Mouse (Mus musculus): ENCODE data around the gene Ulbp1. TPM values are rescaled to one million over a fixed set of nuclear protein-coding genes. Genes with fewer than 3 reads are reported as not detected.

Gene Ulbp1
- polyA plus RNA-seq, 1 experiment from 2014 or later, result 2.8 TPM

GRCm38 (mm10) chr10:7462006-7462405, 11.4 kb downstream of the Ulbp1 start:
- no peaks in the 10 kb centered on the region for H3K27me3 ChIP-seq (replicated peaks; ENCODE audit: control insufficient read depth, insufficient read depth, low read length)
- H3K9ac ChIP-seq (ENCODE audit: low read depth, low read length), result no peak overlapping the region
- no peak for DNase-seq (ENCODE audit: low spot score)
- no peaks in the 10 kb centered on the region for H3K36me3 ChIP-seq (ENCODE audit: control insufficient read depth, insufficient read depth, low read length)
- peaks cover 7% of the 10 kb centered on the region; the same call in 1 of the 2 replicates for H3K9me3 ChIP-seq (ENCODE audit: control insufficient read depth, low read length)
- H3K27ac ChIP-seq (replicated peaks; ENCODE audit: low read depth, low read length), result no peak overlapping the region
- no peak overlapping the region for H3K4me2 ChIP-seq (ENCODE audit: low read depth, low read length)
- no peak overlapping the region for H3K4me3 ChIP-seq (ENCODE audit: low read depth, low read length)
- no peaks in the 10 kb centered on the region for H3K4me1 ChIP-seq (ENCODE audit: control insufficient read depth, insufficient read depth, low read length)
- ATAC-seq (ENCODE audit: low read depth), result no peak
- WGBS, result 44% methylated on average over 3 of the region's 3 CpGs

- no peak overlapping the region for H3K9ac ChIP-seq (ENCODE audit: low read depth, low read length)
- DNase-seq (ENCODE audit: low spot score) (no peak), ATAC-seq (ENCODE audit: low read depth) (no peak)
- no peak overlapping the region for H3K4me3 ChIP-seq (ENCODE audit: low read depth, low read length)
- WGBS, result 83% methylated on average over 2 of the region's 2 CpGs
- H3K4me1 ChIP-seq (ENCODE audit: control insufficient read depth, insufficient read depth, low read length), result no peaks in the 10 kb centered on the region
- no peak overlapping the region for H3K27ac ChIP-seq (replicated peaks; ENCODE audit: low read depth, low read length)
- no peaks in the 10 kb centered on the region for H3K9me3 ChIP-seq (ENCODE audit: control insufficient read depth, low read length)
- no peak overlapping the region for H3K4me2 ChIP-seq (ENCODE audit: low read depth, low read length)
- H3K27me3 ChIP-seq (replicated peaks; ENCODE audit: control insufficient read depth, insufficient read depth, low read length), result no peaks in the 10 kb centered on the region
- no peaks in the 10 kb centered on the region for H3K36me3 ChIP-seq (ENCODE audit: control insufficient read depth, insufficient read depth, low read length)
Measured at GRCm38 (mm10) chr10:7438928-7439327, 34.5 kb downstream of the Ulbp1 start.

GRCm38 (mm10) chr10:7393143-7394035, 80.0 kb downstream of the Ulbp1 start:
- DNase-seq (ENCODE audit: low spot score) (no peak), ATAC-seq (ENCODE audit: low read depth) (no peak)
- WGBS, result 9% methylated on average over 41 of the region's 55 CpGs
- Histone ChIP-seq H3K27ac (replicated peaks; ENCODE audit: low read depth, low read length) (no peak overlapping the region), H3K9me3 (ENCODE audit: control insufficient read depth, low read length) (no peaks in the 10 kb centered on the region), H3K4me1 (ENCODE audit: control insufficient read depth, insufficient read depth, low read length) (peaks cover 4% of the 10 kb centered on the region; the same call in 1 of the 2 replicates), H3K4me3 (ENCODE audit: low read depth, low read length) (peak overlapping the region; percentile 62), H3K27me3 (replicated peaks; ENCODE audit: control insufficient read depth, insufficient read depth, low read length) (peaks cover 37% of the 10 kb centered on the region), H3K9ac (ENCODE audit: low read depth, low read length) (peak overlapping the region; percentile 30; the same call in 1 of the 2 replicates), H3K36me3 (ENCODE audit: control insufficient read depth, insufficient read depth, low read length) (no peaks in the 10 kb centered on the region), H3K4me2 (ENCODE audit: low read depth, low read length) (peak overlapping the region; percentile 99)

- H3K4me1 ChIP-seq (ENCODE audit: control insufficient read depth, insufficient read depth, low read length), result peaks cover 4% of the 10 kb centered on the region; the same call in 1 of the 2 replicates
- H3K9ac ChIP-seq (ENCODE audit: low read depth, low read length), result peak overlapping the region; percentile 52
- no peaks in the 10 kb centered on the region for H3K36me3 ChIP-seq (ENCODE audit: control insufficient read depth, insufficient read depth, low read length)
- H3K4me3 ChIP-seq (ENCODE audit: low read depth, low read length), result peak overlapping the region; percentile 62
- under 1% methylated on average over 65 of the region's 73 CpGs for WGBS
- peak; percentile 30; the same call in 1 of the 2 replicates for ATAC-seq (ENCODE audit: low read depth)
- no peaks in the 10 kb centered on the region for H3K9me3 ChIP-seq (ENCODE audit: control insufficient read depth, low read length)
- no peak for DNase-seq (ENCODE audit: low spot score)
- H3K27ac ChIP-seq (replicated peaks; ENCODE audit: low read depth, low read length), result no peak overlapping the region
- peaks cover 37% of the 10 kb centered on the region for H3K27me3 ChIP-seq (replicated peaks; ENCODE audit: control insufficient read depth, insufficient read depth, low read length)
- H3K4me2 ChIP-seq (ENCODE audit: low read depth, low read length), result peak overlapping the region; percentile 99
Measured at GRCm38 (mm10) chr10:7391935-7392930, 81.2 kb downstream of the Ulbp1 start.

- H3K4me1 ChIP-seq (ENCODE audit: control insufficient read depth, insufficient read depth, low read length), result peaks cover 4% of the 10 kb centered on the region; the same call in 1 of the 2 replicates
- H3K4me2 ChIP-seq (ENCODE audit: low read depth, low read length), result peak overlapping the region; percentile 99
- H3K4me3 ChIP-seq (ENCODE audit: low read depth, low read length), result peak overlapping the region; percentile 62
- H3K9me3 ChIP-seq (ENCODE audit: control insufficient read depth, low read length), result no peaks in the 10 kb centered on the region
- peaks cover 37% of the 10 kb centered on the region for H3K27me3 ChIP-seq (replicated peaks; ENCODE audit: control insufficient read depth, insufficient read depth, low read length)
- ATAC-seq (ENCODE audit: low read depth) (peak; percentile 37; the same call in 1 of the 2 replicates), DNase-seq (ENCODE audit: low spot score) (no peak)
- H3K9ac ChIP-seq (ENCODE audit: low read depth, low read length), result peak overlapping the region; percentile 52
- no peak overlapping the region for H3K27ac ChIP-seq (replicated peaks; ENCODE audit: low read depth, low read length)
- WGBS, result 0% methylated on average over 13 of the region's 20 CpGs
- H3K36me3 ChIP-seq (ENCODE audit: control insufficient read depth, insufficient read depth, low read length), result no peaks in the 10 kb centered on the region
Measured at GRCm38 (mm10) chr10:7391561-7391934, 81.9 kb downstream of the Ulbp1 start.

- Histone ChIP-seq H3K27me3 (replicated peaks; ENCODE audit: control insufficient read depth, insufficient read depth, low read length) (peaks cover 37% of the 10 kb centered on the region), H3K9ac (ENCODE audit: low read depth, low read length) (peak overlapping the region; percentile 55), H3K36me3 (ENCODE audit: control insufficient read depth, insufficient read depth, low read length) (no peaks in the 10 kb centered on the region), H3K4me2 (ENCODE audit: low read depth, low read length) (peak overlapping the region; percentile 99), H3K27ac (replicated peaks; ENCODE audit: low read depth, low read length) (no peak overlapping the region), H3K4me1 (ENCODE audit: control insufficient read depth, insufficient read depth, low read length) (peaks cover 4% of the 10 kb centered on the region; the same call in 1 of the 2 replicates), H3K9me3 (ENCODE audit: control insufficient read depth, low read length) (no peaks in the 10 kb centered on the region), H3K4me3 (ENCODE audit: low read depth, low read length) (peak overlapping the region; percentile 62)
- ATAC-seq (ENCODE audit: low read depth) (0 out of 2 replicates have a peak, but pooled peaks have one; percentile 50), DNase-seq (ENCODE audit: low spot score) (peak; percentile 17)
- under 1% methylated on average over 22 of the region's 31 CpGs for WGBS
Measured at GRCm38 (mm10) chr10:7391108-7391507, 82.3 kb downstream of the Ulbp1 start.

Other genes starting within 250 kb of the Ulbp1 start
- 5.4 and 5.6 TPM in 2 replicates for gene Lrp11, start 116.2 kb upstream of the Ulbp1 start, polyA plus RNA-seq (2014; fragmentation: Nextera tagmentation; extraction: Ambion mirVana)
- gene Nup43, start 193.9 kb upstream of the Ulbp1 start, polyA plus RNA-seq (2014; fragmentation: Nextera tagmentation; extraction: Ambion mirVana), result 37.0 and 41.8 TPM in 2 replicates
- 126 and 130 TPM in 2 replicates for gene Pcmt1, start 207.5 kb upstream of the Ulbp1 start, polyA plus RNA-seq (2014; fragmentation: Nextera tagmentation; extraction: Ambion mirVana)
- 12.2 and 12.6 TPM in 2 replicates for gene Lats1, start 207.6 kb upstream of the Ulbp1 start, polyA plus RNA-seq (2014; fragmentation: Nextera tagmentation; extraction: Ambion mirVana)